Mouse (Mus musculus): ENCODE data around the gene Eef1akmt3. TPM values are rescaled to one million over a fixed set of nuclear protein-coding genes. Genes with fewer than 3 reads are reported as not detected.
"Not testable (repeated sequence)": the region's sequence is repeated elsewhere in the genome, so short reads cannot be mapped to it uniquely, and the experiment has no call there.

Gene Eef1akmt3
- total and polyA plus RNA-seq, 3 experiments = 0.06 TPM; not detected in 2

DNA sequence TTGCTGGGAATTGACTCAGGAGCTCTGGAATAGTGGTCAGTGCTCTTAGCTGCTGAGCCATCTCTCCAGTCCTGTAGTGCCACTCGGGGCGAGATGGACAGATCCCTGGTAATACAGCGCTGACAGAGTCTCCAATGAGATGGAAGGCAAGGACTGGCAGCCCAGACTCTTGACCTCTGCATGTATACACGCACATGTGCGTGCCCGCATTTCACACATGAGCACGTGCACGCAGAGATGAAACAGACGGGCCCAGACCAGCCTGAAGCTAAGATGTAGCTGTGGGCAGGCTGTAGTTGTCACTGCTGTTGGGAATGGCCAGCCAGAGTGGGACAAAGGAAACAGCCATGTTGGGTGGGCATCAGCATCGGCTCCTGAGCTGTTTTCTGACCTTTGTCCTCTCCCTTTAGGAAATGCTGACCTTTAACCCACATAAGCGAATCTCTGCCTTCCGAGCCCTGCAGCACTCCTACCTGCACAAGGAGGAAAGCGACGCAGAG, 25.3 kb upstream of the Eef1akmt3 start:
- Histone ChIP-seq H3K27me3 (ENCODE audit: control insufficient read depth, insufficient read depth, low read length) (no peaks in the 10 kb centered on the region), H3K9ac (ENCODE audit: low read depth, low read length) (no peak overlapping the region), H3K4me3 (no peak overlapping the region), H3K4me1 (ENCODE audit: control insufficient read depth, insufficient read depth, low read length) (peaks cover 9% of the 10 kb centered on the region), H3K27ac (no peak overlapping the region), H3K36me3 (ENCODE audit: control insufficient read depth, insufficient read depth, low read length) (no peaks in the 10 kb centered on the region), H3K79me2 (replicated peaks; ENCODE audit: control insufficient read depth, insufficient read depth, low read length) (no peaks in the 10 kb centered on the region)
- TF ChIP-seq CTCF (IDR thresholded peaks at IDR 0.05) (no peak), POLR2A (IDR thresholded peaks at IDR 0.05; ENCODE audit: insufficient read depth, low read depth, low read length) (0 out of 2 replicates have a peak, but pooled peaks have one; percentile 9), EP300 (IDR thresholded peaks at IDR 0.05; ENCODE audit: insufficient read depth, low read depth, low read length) (no peak)
- WGBS = 91% methylated on average over 14 of the region's 14 CpGs
- DNase-seq = no peak
- intact Hi-C loops (cut with DNase I) = loop anchor here (10.0 kb wide), 1 partner anchor 1678 kb away; the partner anchor contains the start of genes Dgka and Pym1

DNA sequence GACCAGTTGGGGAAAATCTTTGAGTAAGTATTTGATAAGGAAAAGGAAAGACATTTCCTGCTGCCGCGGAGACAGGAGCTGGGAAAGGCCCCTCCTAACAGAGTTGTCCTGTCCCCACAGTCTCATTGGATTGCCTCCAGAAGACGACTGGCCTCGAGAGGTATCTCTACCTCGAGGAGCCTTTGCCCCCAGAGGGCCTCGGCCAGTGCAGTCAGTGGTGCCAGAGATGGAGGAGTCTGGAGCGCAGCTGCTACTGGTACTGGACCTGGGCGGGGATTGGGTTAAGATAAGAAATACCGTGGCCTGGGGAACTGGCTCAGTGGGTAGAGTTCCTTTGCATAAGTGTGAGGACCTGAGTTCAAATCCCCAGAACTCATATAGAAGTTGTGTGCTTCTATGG, 24.7 kb upstream of the Eef1akmt3 start:
- TF ChIP-seq CTCF (IDR thresholded peaks at IDR 0.05) = no peak
- no peak for TF ChIP-seq POLR2A (IDR thresholded peaks at IDR 0.05; ENCODE audit: insufficient read depth, low read depth, low read length)
- TF ChIP-seq EP300 (IDR thresholded peaks at IDR 0.05; ENCODE audit: insufficient read depth, low read depth, low read length) = no peak
- Histone ChIP-seq H3K36me3 (ENCODE audit: control insufficient read depth, insufficient read depth, low read length) (no peaks in the 10 kb centered on the region), H3K79me2 (replicated peaks; ENCODE audit: control insufficient read depth, insufficient read depth, low read length) (no peaks in the 10 kb centered on the region), H3K27me3 (ENCODE audit: control insufficient read depth, insufficient read depth, low read length) (no peaks in the 10 kb centered on the region), H3K27ac (no peak overlapping the region), H3K4me1 (ENCODE audit: control insufficient read depth, insufficient read depth, low read length) (peaks cover 9% of the 10 kb centered on the region), H3K9ac (ENCODE audit: low read depth, low read length) (no peak overlapping the region), H3K4me3 (no peak overlapping the region)
- 45% methylated on average over 9 of the region's 9 CpGs for WGBS
- DNase-seq = no peak
- intact Hi-C loops (cut with DNase I) = loop anchor here (10.0 kb wide), 1 partner anchor 1679 kb away; the partner anchor contains the start of genes Dgka and Pym1

DNA sequence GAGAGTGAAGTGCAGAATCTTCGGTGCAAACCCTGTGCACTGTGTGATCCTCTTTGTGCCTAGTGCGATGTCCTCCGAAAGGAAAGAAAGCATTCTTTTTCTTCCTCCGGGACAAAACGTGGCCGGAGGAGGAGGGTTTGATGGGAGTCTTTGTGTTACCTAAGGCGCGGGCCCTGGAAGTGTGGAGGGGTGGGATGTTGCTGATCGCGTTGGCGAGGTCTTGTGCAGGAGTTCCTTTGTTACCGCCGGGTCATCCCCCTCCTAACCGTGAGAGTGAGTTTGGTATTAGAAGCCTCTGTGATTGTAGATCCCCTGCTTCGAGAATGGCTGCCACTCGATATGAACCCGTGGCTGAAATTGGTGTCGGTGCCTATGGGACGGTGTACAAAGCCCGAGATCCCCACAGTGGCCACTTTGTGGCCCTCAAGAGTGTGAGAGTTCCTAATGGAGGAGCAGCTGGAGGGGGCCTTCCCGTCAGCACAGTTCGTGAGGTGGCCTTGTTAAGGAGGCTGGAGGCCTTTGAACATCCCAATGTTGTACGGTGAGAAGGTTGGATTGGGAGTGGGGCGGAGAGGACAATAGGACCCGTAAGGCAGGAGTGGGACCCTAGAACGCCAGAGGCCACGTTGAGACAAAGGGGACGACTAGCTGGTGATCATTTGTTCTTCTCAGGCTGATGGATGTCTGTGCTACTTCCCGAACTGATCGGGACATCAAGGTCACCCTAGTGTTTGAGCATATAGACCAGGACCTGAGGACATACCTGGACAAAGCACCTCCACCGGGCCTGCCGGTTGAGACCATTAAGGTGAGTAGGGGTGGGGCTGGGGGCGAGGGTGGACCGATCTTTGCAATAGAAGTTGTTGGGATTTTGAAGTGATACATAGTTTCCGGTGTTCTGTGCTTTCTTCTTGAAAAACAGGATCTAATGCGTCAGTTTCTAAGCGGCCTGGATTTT, 22.9 kb upstream of the Eef1akmt3 start:
- Histone ChIP-seq H3K4me1 (ENCODE audit: control insufficient read depth, insufficient read depth, low read length) (peaks cover 8% of the 10 kb centered on the region), H3K27ac (peak overlapping the region; percentile 94), H3K27me3 (ENCODE audit: control insufficient read depth, insufficient read depth, low read length) (no peaks in the 10 kb centered on the region), H3K36me3 (ENCODE audit: control insufficient read depth, insufficient read depth, low read length) (no peaks in the 10 kb centered on the region), H3K4me3 (peak overlapping the region; percentile 77), H3K9ac (ENCODE audit: low read depth, low read length) (peak overlapping the region; percentile 79), H3K79me2 (replicated peaks; ENCODE audit: control insufficient read depth, insufficient read depth, low read length) (no peaks in the 10 kb centered on the region)
- no peak for DNase-seq
- TF ChIP-seq CTCF (IDR thresholded peaks at IDR 0.05) = no peak
- no peak for TF ChIP-seq EP300 (IDR thresholded peaks at IDR 0.05; ENCODE audit: insufficient read depth, low read depth, low read length)
- TF ChIP-seq POLR2A (IDR thresholded peaks at IDR 0.05; ENCODE audit: insufficient read depth, low read depth, low read length) = no peak
- intact Hi-C loops (cut with DNase I) = loop anchor here (10.0 kb wide), 1 partner anchor 1681 kb away; the partner anchor contains the start of genes Dgka and Pym1
- whole genome bisulfite sequencing = 11% methylated on average over 37 of the region's 37 CpGs

DNA sequence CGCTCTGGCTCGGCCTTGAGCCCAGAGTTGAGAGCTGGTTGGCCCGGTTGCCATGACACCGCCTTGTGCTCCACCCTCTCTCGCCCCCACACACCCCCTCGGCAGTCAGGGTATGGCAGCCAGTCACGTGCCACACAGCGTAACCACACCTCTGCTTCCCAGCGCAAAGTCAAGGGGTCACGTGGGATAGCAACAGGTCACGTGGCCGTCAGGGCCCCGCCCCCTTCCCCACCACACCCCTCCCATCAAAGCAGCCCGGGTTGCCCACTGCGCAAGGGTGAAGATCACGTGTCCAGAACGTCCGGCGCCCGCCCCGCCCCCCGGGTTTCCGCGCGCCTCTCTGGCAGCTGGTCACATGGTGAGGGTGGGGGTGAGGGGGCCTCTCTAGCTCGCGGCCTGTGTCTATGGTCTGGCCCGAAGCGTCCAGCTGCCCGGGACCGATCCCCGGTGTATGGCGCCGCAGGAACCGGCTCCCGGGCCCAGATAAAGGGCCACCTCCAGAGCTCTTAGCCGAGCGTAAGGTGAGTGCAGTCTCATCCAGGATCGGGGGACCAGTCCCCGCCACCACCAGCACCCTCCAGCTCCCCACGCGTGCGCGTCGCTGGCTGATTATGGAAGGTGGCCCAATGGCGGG, 22.0 kb upstream of the Eef1akmt3 start, which contains the start of gene Cdk4:
TSS of gene Cdk4 (plus strand) at position 296 of the 634 bp plus-strand sequence.
- DNase-seq = peak; percentile 97 to 99
- intact Hi-C loops (cut with DNase I) = loop anchor here (10.0 kb wide), 1 partner anchor 1681 kb away; the partner anchor contains the start of genes Dgka and Pym1
- Histone ChIP-seq H3K4me1 (ENCODE audit: control insufficient read depth, insufficient read depth, low read length) (peaks cover 6% of the 10 kb centered on the region), H3K79me2 (replicated peaks; ENCODE audit: control insufficient read depth, insufficient read depth, low read length) (no peaks in the 10 kb centered on the region), H3K27ac (peak within 1 kb of the TSS; percentile 94), H3K9ac (ENCODE audit: low read depth, low read length) (peak within 1 kb of the TSS; percentile 79), H3K27me3 (ENCODE audit: control insufficient read depth, insufficient read depth, low read length) (no peaks in the 10 kb centered on the region), H3K4me3 (peak within 1 kb of the TSS; percentile 77), H3K36me3 (ENCODE audit: control insufficient read depth, insufficient read depth, low read length) (no peaks in the 10 kb centered on the region)
- TF ChIP-seq EP300 (IDR thresholded peaks at IDR 0.05; ENCODE audit: insufficient read depth, low read depth, low read length) = peak; percentile 75; the same call in 1 of the 2 replicates
- peak; percentile 44; the same call in 1 of the 2 replicates for TF ChIP-seq POLR2A (IDR thresholded peaks at IDR 0.05; ENCODE audit: insufficient read depth, low read depth, low read length)
- TF ChIP-seq CTCF (IDR thresholded peaks at IDR 0.05) = 0 out of 2 replicates have a peak, but pooled peaks have one; percentile 2
- WGBS = under 1% methylated on average over 46 of the region's 46 CpGs

DNA sequence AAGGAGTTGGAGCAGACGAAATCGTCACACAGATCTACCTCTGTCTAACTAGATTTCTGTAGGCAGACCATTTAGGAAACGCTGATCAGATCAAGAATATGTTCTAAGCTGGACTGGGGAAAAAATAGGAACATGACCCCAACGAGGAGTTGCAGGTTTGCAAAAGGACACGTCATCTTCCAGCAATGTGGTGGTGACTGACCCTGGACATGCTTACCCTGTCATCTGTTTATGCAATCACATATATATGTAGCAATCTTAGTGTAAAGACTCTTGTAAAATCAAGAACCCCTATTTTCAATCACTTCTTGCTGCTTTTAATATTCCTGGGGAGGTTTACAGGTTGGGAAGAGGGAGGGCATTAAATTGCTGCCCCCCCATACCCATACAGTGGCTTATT, 21.2 kb upstream of the Eef1akmt3 start:
- H3K9ac ChIP-seq (ENCODE audit: low read depth, low read length) = no peak overlapping the region
- no peaks in the 10 kb centered on the region for H3K79me2 ChIP-seq (replicated peaks; ENCODE audit: control insufficient read depth, insufficient read depth, low read length)
- no peak for TF ChIP-seq CTCF (IDR thresholded peaks at IDR 0.05)
- no peak for TF ChIP-seq EP300 (IDR thresholded peaks at IDR 0.05; ENCODE audit: insufficient read depth, low read depth, low read length)
- TF ChIP-seq POLR2A (IDR thresholded peaks at IDR 0.05; ENCODE audit: insufficient read depth, low read depth, low read length) = no peak
- H3K4me1 ChIP-seq (ENCODE audit: control insufficient read depth, insufficient read depth, low read length) = peaks cover 6% of the 10 kb centered on the region
- H3K27me3 ChIP-seq (ENCODE audit: control insufficient read depth, insufficient read depth, low read length) = no peaks in the 10 kb centered on the region
- H3K27ac ChIP-seq = no peak overlapping the region
- 51% methylated on average over 5 of the region's 5 CpGs for WGBS
- no peak for DNase-seq
- no peak overlapping the region for H3K4me3 ChIP-seq
- intact Hi-C loops (cut with DNase I) = loop anchor here (10.0 kb wide), 1 partner anchor 1682 kb away; the partner anchor contains the start of genes Dgka and Pym1
- H3K36me3 ChIP-seq (ENCODE audit: control insufficient read depth, insufficient read depth, low read length) = no peaks in the 10 kb centered on the region

DNA sequence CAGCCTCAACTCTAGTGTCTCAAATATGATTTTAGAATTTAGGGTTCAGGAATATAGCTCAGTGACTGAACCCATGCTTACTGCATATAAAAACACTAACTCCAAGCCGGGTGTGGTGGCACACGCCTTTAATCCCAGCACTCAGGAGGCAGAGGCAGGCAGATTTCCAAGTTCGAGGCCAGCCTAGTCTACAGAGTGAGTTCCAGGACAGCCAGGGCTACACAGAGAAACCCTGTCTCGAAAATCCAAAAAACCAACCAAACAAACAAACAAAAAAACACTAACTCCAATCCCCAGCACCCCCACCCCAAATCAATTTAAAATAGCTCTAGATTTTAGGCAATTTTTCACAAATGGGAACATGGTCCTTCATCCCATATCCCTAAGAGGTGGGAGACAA, 20.8 kb upstream of the Eef1akmt3 start:
- intact Hi-C loops (cut with DNase I) = loop anchor here (10.0 kb wide), 1 partner anchor 1683 kb away; the partner anchor contains the start of genes Dgka and Pym1
- H3K27me3 ChIP-seq (ENCODE audit: control insufficient read depth, insufficient read depth, low read length); H3K36me3 ChIP-seq (ENCODE audit: control insufficient read depth, insufficient read depth, low read length); DNase-seq; H3K79me2 ChIP-seq (replicated peaks; ENCODE audit: control insufficient read depth, insufficient read depth, low read length); H3K4me1 ChIP-seq (ENCODE audit: control insufficient read depth, insufficient read depth, low read length); H3K4me3 ChIP-seq; H3K27ac ChIP-seq; H3K9ac ChIP-seq (ENCODE audit: low read depth, low read length): not testable (repeated sequence)
- 84% methylated on average over 4 of the region's 4 CpGs for WGBS
